ENCODE assay signal across 14 mouse cellular contexts in the genomic region with DNA sequence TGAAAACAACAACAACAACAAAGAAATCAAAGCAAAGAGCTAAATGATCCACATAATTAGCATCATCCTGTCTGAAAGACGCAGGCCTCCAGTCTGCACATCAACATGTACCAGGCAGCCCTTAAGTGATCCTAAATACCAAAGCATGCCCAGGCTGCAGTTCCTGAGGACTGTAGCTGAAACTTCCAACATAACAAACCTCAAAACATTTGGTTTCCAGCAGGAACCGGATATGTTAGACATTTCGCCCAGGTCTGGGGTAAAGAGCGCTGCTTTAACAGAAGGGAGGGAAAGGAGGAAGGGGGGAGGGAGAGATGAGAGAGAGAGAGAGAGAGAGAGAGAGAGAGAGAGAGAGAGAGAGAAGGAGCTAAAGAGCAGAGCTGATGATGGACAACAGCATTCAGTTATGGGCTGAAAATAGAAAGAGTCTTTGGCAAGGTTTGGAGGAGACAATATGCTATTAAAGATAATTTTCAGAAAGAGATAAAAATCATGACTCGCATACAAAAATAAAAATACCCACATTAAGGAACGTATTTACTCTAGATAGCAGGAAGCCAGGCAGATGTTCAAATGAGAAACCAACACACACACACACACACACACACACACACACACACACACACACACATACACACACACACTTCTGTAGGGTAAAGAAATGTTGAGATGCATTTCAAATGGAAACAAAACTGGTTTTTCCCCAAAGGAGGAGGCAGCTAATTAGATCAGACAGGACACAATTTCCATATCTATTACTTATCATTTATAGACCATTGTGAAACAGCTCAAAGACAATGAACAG. TPM values are rescaled to one million over a fixed set of nuclear protein-coding genes. Genes with fewer than 3 reads are reported as not detected.
DNase-seq lines count a peak whose midpoint lies in the region; ATAC-seq and TF ChIP-seq lines count a peak whose summit lies in the region.
"Had no signal": no experiment of that assay in that cellular context is flagged by ENCODE, and none has a peak within 500 bp of the region (broad histone marks: within the 10 kb centered on the region; RNA-seq: fewer than 3 reads in every experiment).

No protein-coding gene starts in this region.

- H3K9me3 ChIP-seq in forebrain, postnatal 0 days (ENCODE audit: low read length) = no peaks in the 10 kb centered on the region
- no peaks in the 10 kb centered on the region for H3K9me3 ChIP-seq in forebrain, embryonic 12.5 days
- no peaks in the 10 kb centered on the region for H3K9me3 ChIP-seq in limb, embryonic 10.5 days (replicated peaks)
- H3K9me3 ChIP-seq: liver, embryonic 12.5 days had no signal

- DNase-seq in forebrain, postnatal 0 days = peak; percentile 18
- no peak for DNase-seq in kidney, adult 2 months
- no peak for DNase-seq in kidney, postnatal 36 days
- no peak for DNase-seq in limb, embryonic 10.5 days (ENCODE audit: low spot score)
- no peak for DNase-seq in gastrocnemius, adult 2 months
- DNase-seq in layer of hippocampus, adult 9-10 months (ENCODE audit: low spot score) = no peak
- DNase-seq: adrenal gland, postnatal 36 days; cerebellum, postnatal 14 days; thymus, adult 18-20 months had no signal

- intact Hi-C loops in gastrocnemius, adult 2 months (cut with DNase I) = no loop called here

- H3K27ac ChIP-seq in forebrain, postnatal 0 days (ENCODE audit: low read depth, low read length) = peak overlapping the region; percentile 45; the same call in 1 of the 2 replicates
- no peak overlapping the region for H3K27ac ChIP-seq in forebrain, embryonic 12.5 days
- peak overlapping the region; percentile 44; the same call in 1 of the 2 replicates for H3K27ac ChIP-seq in kidney, adult 2 months (ENCODE audit: insufficient read depth, low read depth, low read length)
- H3K27ac ChIP-seq in bone marrow, adult 2 months (ENCODE audit: control insufficient read depth, insufficient read depth, low read depth, low read length, poor library complexity) = peak overlapping the region; percentile 56
- peak overlapping the region; percentile 28; the same call in 1 of the 2 replicates for H3K27ac ChIP-seq in limb, embryonic 10.5 days
- H3K27ac ChIP-seq in gastrocnemius, adult 2 months = no peak overlapping the region
- H3K27ac ChIP-seq: kidney, postnatal 0 days; left cerebral cortex, adult 2 months; liver, embryonic 12.5 days had no signal

- no peaks in the 10 kb centered on the region for H3K36me3 ChIP-seq in forebrain, postnatal 0 days (ENCODE audit: insufficient read depth)
- no peaks in the 10 kb centered on the region for H3K36me3 ChIP-seq in forebrain, embryonic 12.5 days (replicated peaks)
- H3K36me3 ChIP-seq in kidney, adult 2 months (ENCODE audit: control insufficient read depth, insufficient read depth, low read length) = no peaks in the 10 kb centered on the region
- no peaks in the 10 kb centered on the region for H3K36me3 ChIP-seq in limb, embryonic 10.5 days
- H3K36me3 ChIP-seq: liver, embryonic 12.5 days had no signal

- no peak for TF ChIP-seq POLR2A in kidney, adult 2 months (IDR thresholded peaks at IDR 0.05; ENCODE audit: low read depth, low read length)
- TF ChIP-seq POLR2A in bone marrow, adult 2 months (IDR thresholded peaks at IDR 0.05; ENCODE audit: borderline replicate concordance, control insufficient read depth, low read depth, low read length) = no peak

- H3K27me3 ChIP-seq in forebrain, postnatal 0 days (ENCODE audit: insufficient read depth, low read length) = no peaks in the 10 kb centered on the region
- no peaks in the 10 kb centered on the region for H3K27me3 ChIP-seq in forebrain, embryonic 12.5 days
- no peaks in the 10 kb centered on the region for H3K27me3 ChIP-seq in kidney, adult 2 months (replicated peaks; ENCODE audit: control insufficient read depth, insufficient read depth, low read length)
- no peaks in the 10 kb centered on the region for H3K27me3 ChIP-seq in limb, embryonic 10.5 days (ENCODE audit: low read depth, poor library complexity, severe bottlenecking)
- H3K27me3 ChIP-seq: liver, embryonic 12.5 days had no signal

- 0 out of 2 replicates have a peak, but pooled peaks cover 8% of the 10 kb centered on the region for H3K4me1 ChIP-seq in forebrain, postnatal 0 days (ENCODE audit: insufficient read depth)
- no peaks in the 10 kb centered on the region for H3K4me1 ChIP-seq in forebrain, embryonic 12.5 days
- H3K4me1 ChIP-seq in kidney, adult 2 months (ENCODE audit: control insufficient read depth, insufficient read depth, low read length) = no peaks in the 10 kb centered on the region; the same call in 1 of the 2 replicates
- H3K4me1 ChIP-seq in bone marrow, adult 2 months (ENCODE audit: control insufficient read depth, insufficient read depth, low read length) = peaks cover 2% of the 10 kb centered on the region; the same call in 1 of the 2 replicates
- peaks cover 23% of the 10 kb centered on the region for H3K4me1 ChIP-seq in limb, embryonic 10.5 days

- no peak for TF ChIP-seq CTCF in forebrain, postnatal 0 days (IDR thresholded peaks at IDR 0.05; ENCODE audit: low read depth)
- no peak for TF ChIP-seq CTCF in kidney, adult 2 months (conservative IDR thresholded peaks at IDR 0.05; ENCODE audit: insufficient read depth, insufficient read length, low read depth, low read length)
- TF ChIP-seq CTCF in bone marrow, adult 2 months (IDR thresholded peaks at IDR 0.05; ENCODE audit: control insufficient read depth, insufficient read depth, low read length) = no peak
- no peak for TF ChIP-seq CTCF in gastrocnemius, adult 2 months (IDR thresholded peaks at IDR 0.05)

- WGBS in forebrain, postnatal 0 days = 55% methylated on average over 6 of the region's 6 CpGs
- 76% methylated on average over 6 of the region's 6 CpGs for WGBS in forebrain, embryonic 12.5 days
- 59% methylated on average over 6 of the region's 6 CpGs for WGBS in kidney, adult 2 months
- 30% methylated on average over 6 of the region's 6 CpGs for WGBS in bone marrow, adult 2 months
- WGBS in limb, embryonic 10.5 days = 66% methylated on average over 6 of the region's 6 CpGs

- H3K4me3 ChIP-seq in forebrain, postnatal 0 days (ENCODE audit: low read depth, low read length) = no peak overlapping the region
- no peak overlapping the region for H3K4me3 ChIP-seq in forebrain, embryonic 12.5 days (replicated peaks)
- H3K4me3 ChIP-seq in kidney, adult 2 months (ENCODE audit: insufficient read depth, low read depth, low read length) = no peak overlapping the region
- no peak overlapping the region for H3K4me3 ChIP-seq in bone marrow, adult 2 months (replicated peaks; ENCODE audit: control insufficient read depth, low read depth, low read length)
- no peak overlapping the region for H3K4me3 ChIP-seq in limb, embryonic 10.5 days
- H3K4me3 ChIP-seq in gastrocnemius, adult 2 months = no peak overlapping the region
- H3K4me3 ChIP-seq: left cerebral cortex, adult 2 months; liver, embryonic 12.5 days had no signal

- H3K4me2 ChIP-seq in forebrain, postnatal 0 days (ENCODE audit: low read depth) = no peak overlapping the region
- H3K4me2 ChIP-seq in forebrain, embryonic 12.5 days = no peak overlapping the region
- H3K4me2 ChIP-seq: liver, embryonic 12.5 days had no signal

- H3K9ac ChIP-seq in forebrain, postnatal 0 days = no peak overlapping the region
- H3K9ac ChIP-seq in forebrain, embryonic 12.5 days = no peak overlapping the region
- H3K9ac ChIP-seq: liver, embryonic 12.5 days had no signal

- ATAC-seq in forebrain, postnatal 0 days = peak; percentile 49; the same call in 1 of the 2 replicates
- ATAC-seq in forebrain, embryonic 12.5 days (ENCODE audit: low FRiP score) = no peak
- ATAC-seq: liver, embryonic 12.5 days had no signal

RNA-seq across cellular contexts. Expression of a gene that starts 49.5 kb away (rescaled TPM):
- 51.9 and 66.7 TPM in 2 replicates for total RNA-seq in forebrain, postnatal 0 days (2014; rRNA removed)
- 3.0 and 3.1 TPM in 2 replicates for polyA plus RNA-seq in forebrain, postnatal 0 days (2015; fragmentation: Nextera tagmentation; extraction: Ambion mirVana)
- 4.1 and 4.5 TPM in 2 replicates for polyA plus RNA-seq in forebrain, embryonic 12.5 days (2016; fragmentation: Nextera tagmentation; extraction: Ambion mirVana)
- polyA plus RNA-seq in kidney, adult 2 months (2012; rRNA removed) = 58.9 and 66.4 TPM in 2 replicates
- 19.3 and 31.8 TPM in 2 replicates for polyA plus RNA-seq in bone marrow, adult 2 months (2011; ENCODE audit: insufficient read depth, insufficient read length, low replicate concordance, missing spikeins)
- polyA plus RNA-seq in limb, embryonic 10.5 days (2016; fragmentation: Nextera tagmentation; extraction: Ambion mirVana) = 1.9 and 2.0 TPM in 2 replicates
- total RNA-seq in gastrocnemius, adult 2 months (2021) = 1 to 10 TPM; 5.5 to 8.3 TPM

Comparison
In these comparisons a context has a peak if more than half of its experiments do, and no peak if none do; other contexts are left out.
1. H3K27ac ChIP-seq: peak in forebrain, postnatal 0 days (single experiment), kidney, adult 2 months (single experiment), bone marrow, adult 2 months (single experiment) and limb, embryonic 10.5 days (single experiment); none in forebrain, embryonic 12.5 days (single experiment) and gastrocnemius, adult 2 months (single experiment).